Mouse (Mus musculus) C2C12 (cell line): Measurements from ENCODE around the gene Crispld2.
A peak's percentile ranks its signal among the peaks of the same experiment; 100 is the strongest.

Experiments used
- CTCF ChIP-seq: IDR thresholded peaks from one replicate; pipeline ENCODE4 v1.5.1; 2011; ENCODE audit not compliant: control insufficient read depth, insufficient read depth, insufficient read length
- MYOD1 ChIP-seq: IDR thresholded peaks from one replicate; pipeline ENCODE4 v1.6.1; 2011; ENCODE audit warnings: low read depth; ENCODE audit not compliant: control insufficient read depth, insufficient read length
- USF1 ChIP-seq: IDR thresholded peaks from one replicate; pipeline ENCODE4 v1.6.1; 2011; ENCODE audit warnings: low read depth, mild to moderate bottlenecking, control low read depth, moderate library complexity

GRCm38 (mm10) chr8:120036578-120036977 is 44.3 kb downstream of the Crispld2 start:
- TF ChIP-seq CTCF = no peak
- peak; percentile 53 for TF ChIP-seq MYOD1
- no peak for TF ChIP-seq USF1
